Mouse (Mus musculus): ENCODE measurements around the gene Kcnip4.

- TF ChIP-seq SIN3A (IDR thresholded peaks at IDR 0.05; ENCODE audit: low read length) (no peak), POLR2A (IDR thresholded peaks at IDR 0.05; ENCODE audit: control insufficient read depth in 1 of 2, insufficient read depth in 1 of 2, low read depth in 1 of 2, low read length in 2 of 2, poor library complexity in 1 of 2) (no peak)
Observed at GRCm38 (mm10) chr5:48545825-48546224, 978.9 kb downstream of the Kcnip4 start.

All from MEL (cell line).